Mouse (Mus musculus): ENCODE data around the gene Flywch1. TPM values are rescaled to one million over a fixed set of nuclear protein-coding genes. Genes with fewer than 3 reads are reported as not detected.
A peak's percentile ranks its signal among the peaks of the same experiment; 100 is the strongest.

Flywch1 gene
- polyA plus RNA-seq, 1 experiment, result 21.3 TPM

GRCm38 (mm10) chr17:23740136-23740584 lies 31.2 kb downstream of the Flywch1 start:
- H3K4me1 ChIP-seq (ENCODE audit: control insufficient read depth, insufficient read depth, low read length), result peaks cover 3% of the 10 kb centered on the region; the same call in 1 of the 2 replicates
- TF ChIP-seq POLR2A (IDR thresholded peaks at IDR 0.05; ENCODE audit: borderline replicate concordance, low read depth, low read length) (no peak), CTCF (IDR thresholded peaks at IDR 0.05; ENCODE audit: low read depth, low read length) (no peak)

DNA sequence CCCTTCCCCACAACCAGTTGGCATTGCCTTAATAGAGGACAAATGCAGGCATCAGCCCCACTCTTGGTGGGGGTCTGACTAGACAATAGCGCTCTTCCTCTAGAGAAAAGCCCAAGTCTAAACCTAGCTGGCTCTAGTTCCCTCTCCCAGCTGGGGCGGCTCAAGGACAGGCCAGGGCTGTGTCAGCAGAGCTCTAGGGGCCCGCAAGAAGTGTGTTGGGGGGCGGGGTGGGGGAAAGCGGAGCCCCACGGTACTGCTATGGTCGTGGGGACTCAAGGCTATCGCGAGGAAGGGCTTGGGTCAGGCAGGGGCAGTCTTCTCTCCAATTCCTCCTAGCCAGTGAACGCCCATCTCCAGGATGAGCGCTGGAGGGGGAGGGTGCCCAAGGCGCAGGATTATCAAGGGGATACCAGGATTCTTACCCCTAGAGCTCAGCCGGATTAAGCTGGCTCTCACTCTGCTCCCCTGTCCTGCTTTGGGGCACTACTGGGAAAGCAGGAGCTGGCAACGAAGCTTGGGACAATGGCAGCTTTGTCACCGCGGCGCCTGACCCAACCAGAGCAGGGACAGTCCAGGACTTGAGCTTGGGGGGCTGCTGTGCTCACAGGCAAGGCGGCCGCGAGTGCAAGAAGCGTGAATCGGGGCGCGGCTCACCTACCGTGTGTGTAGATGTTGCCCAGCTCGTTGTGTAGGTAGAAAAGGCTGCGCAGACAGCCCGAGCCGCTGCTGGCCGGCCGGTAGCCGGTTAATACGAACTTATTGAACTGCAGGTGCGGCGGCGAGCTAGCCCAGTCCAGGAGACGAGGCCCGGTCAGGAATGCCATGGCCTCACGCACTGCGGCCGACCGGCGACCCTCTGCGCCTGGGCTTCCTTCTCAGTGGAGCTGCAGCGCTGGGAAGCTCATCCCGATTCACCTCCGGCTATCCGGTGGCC lies 31.9 kb downstream of the Flywch1 start:
- Histone ChIP-seq H3K4me3 (ENCODE audit: insufficient read depth, low read length) (peak overlapping the region; percentile 72), H3K4me1 (ENCODE audit: control insufficient read depth, insufficient read depth, low read length) (peaks cover 3% of the 10 kb centered on the region; the same call in 1 of the 2 replicates), H3K27ac (ENCODE audit: insufficient read depth, low read depth, low read length) (no peak overlapping the region)
- no peak for TF ChIP-seq CTCF (IDR thresholded peaks at IDR 0.05; ENCODE audit: low read depth, low read length)

More at GRCm38 (mm10) chr17:23740136-23740584, 31.2 kb downstream of the Flywch1 start:
- Histone ChIP-seq H3K27ac (ENCODE audit: insufficient read depth, low read depth, low read length) (no peak overlapping the region), H3K4me3 (ENCODE audit: insufficient read depth, low read length) (peak overlapping the region; percentile 72)

DNA sequence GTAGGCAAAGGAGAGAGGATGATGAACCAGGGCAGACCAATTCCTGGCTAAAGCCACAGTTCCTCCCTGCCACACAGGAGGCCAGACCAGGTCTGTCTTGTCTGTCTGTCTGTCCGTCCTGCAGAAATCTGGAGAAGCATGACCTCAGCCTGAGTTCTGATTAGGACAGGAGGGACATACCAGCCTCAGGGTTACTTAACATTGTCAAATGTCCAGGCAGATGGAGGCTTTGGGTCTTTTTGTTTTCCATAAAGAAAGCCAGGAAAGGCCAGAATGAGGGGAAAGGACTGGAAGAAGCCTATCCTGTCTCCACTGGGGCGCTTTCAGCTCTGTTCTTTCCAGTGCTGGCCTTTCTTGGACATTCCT lies 32.6 kb downstream of the Flywch1 start:
- TF ChIP-seq POLR2A (IDR thresholded peaks at IDR 0.05; ENCODE audit: borderline replicate concordance, low read depth, low read length), result no peak
- TF ChIP-seq CTCF (IDR thresholded peaks at IDR 0.05; ENCODE audit: low read depth, low read length), result no peak
- H3K4me1 ChIP-seq (ENCODE audit: control insufficient read depth, insufficient read depth, low read length), result peaks cover 3% of the 10 kb centered on the region; the same call in 1 of the 2 replicates
- no peak overlapping the region for H3K4me3 ChIP-seq (ENCODE audit: insufficient read depth, low read length)
- no peak overlapping the region for H3K27ac ChIP-seq (ENCODE audit: insufficient read depth, low read depth, low read length)

GRCm38 (mm10) chr17:23737493-23738445 lies 33.6 kb downstream of the Flywch1 start:
- peaks cover 3% of the 10 kb centered on the region; the same call in 1 of the 2 replicates for H3K4me1 ChIP-seq (ENCODE audit: control insufficient read depth, insufficient read depth, low read length)
- no peak overlapping the region for H3K4me3 ChIP-seq (ENCODE audit: insufficient read depth, low read length)
- H3K27ac ChIP-seq (ENCODE audit: insufficient read depth, low read depth, low read length), result no peak overlapping the region
- TF ChIP-seq POLR2A (IDR thresholded peaks at IDR 0.05; ENCODE audit: borderline replicate concordance, low read depth, low read length) (no peak), CTCF (IDR thresholded peaks at IDR 0.05; ENCODE audit: low read depth, low read length) (no peak)

GRCm38 (mm10) chr17:23734341-23734740 lies 37.1 kb downstream of the Flywch1 start:
- no peak overlapping the region for H3K4me3 ChIP-seq (ENCODE audit: insufficient read depth, low read length)
- peaks cover 7% of the 10 kb centered on the region for H3K4me1 ChIP-seq (ENCODE audit: control insufficient read depth, insufficient read depth, low read length)
- TF ChIP-seq POLR2A (IDR thresholded peaks at IDR 0.05; ENCODE audit: borderline replicate concordance, low read depth, low read length), result no peak
- TF ChIP-seq CTCF (IDR thresholded peaks at IDR 0.05; ENCODE audit: low read depth, low read length), result no peak
- no peak overlapping the region for H3K27ac ChIP-seq (ENCODE audit: insufficient read depth, low read depth, low read length)

GRCm38 (mm10) chr17:23730441-23730840 lies 41.0 kb downstream of the Flywch1 start:
- peaks cover 15% of the 10 kb centered on the region for H3K4me1 ChIP-seq (ENCODE audit: control insufficient read depth, insufficient read depth, low read length)
- H3K4me3 ChIP-seq (ENCODE audit: insufficient read depth, low read length), result no peak overlapping the region
- no peak overlapping the region for H3K27ac ChIP-seq (ENCODE audit: insufficient read depth, low read depth, low read length)
- no peak for TF ChIP-seq CTCF (IDR thresholded peaks at IDR 0.05; ENCODE audit: low read depth, low read length)
- no peak for TF ChIP-seq POLR2A (IDR thresholded peaks at IDR 0.05; ENCODE audit: borderline replicate concordance, low read depth, low read length)

GRCm38 (mm10) chr17:23726758-23727142 lies 44.7 kb downstream of the Flywch1 start:
- no peak for TF ChIP-seq POLR2A (IDR thresholded peaks at IDR 0.05; ENCODE audit: borderline replicate concordance, low read depth, low read length)
- no peak for TF ChIP-seq CTCF (IDR thresholded peaks at IDR 0.05; ENCODE audit: low read depth, low read length)
- H3K27ac ChIP-seq (ENCODE audit: insufficient read depth, low read depth, low read length), result peak overlapping the region; percentile 86

GRCm38 (mm10) chr17:23725999-23726757 lies 45.2 kb downstream of the Flywch1 start, which contains the start of gene Pkmyt1:
Gene Pkmyt1, plus strand, starts transcription at chr17:23726336.
- TF ChIP-seq CTCF (IDR thresholded peaks at IDR 0.05; ENCODE audit: low read depth, low read length) (no peak), POLR2A (IDR thresholded peaks at IDR 0.05; ENCODE audit: borderline replicate concordance, low read depth, low read length) (no peak)
- Histone ChIP-seq H3K4me3 (ENCODE audit: insufficient read depth, low read length) (peak within 1 kb of the TSS; percentile 73), H3K27ac (ENCODE audit: insufficient read depth, low read depth, low read length) (peak within 1 kb of the TSS; percentile 86), H3K4me1 (ENCODE audit: control insufficient read depth, insufficient read depth, low read length) (peaks cover 19% of the 10 kb centered on the region)

More at GRCm38 (mm10) chr17:23726758-23727142, 44.7 kb downstream of the Flywch1 start:
- H3K4me3 ChIP-seq (ENCODE audit: insufficient read depth, low read length), result peak overlapping the region; percentile 73
- H3K4me1 ChIP-seq (ENCODE audit: control insufficient read depth, insufficient read depth, low read length), result peaks cover 19% of the 10 kb centered on the region

GRCm38 (mm10) chr17:23725477-23725876 lies 45.9 kb downstream of the Flywch1 start:
- Histone ChIP-seq H3K4me3 (ENCODE audit: insufficient read depth, low read length) (peak overlapping the region; percentile 54), H3K27ac (ENCODE audit: insufficient read depth, low read depth, low read length) (peak overlapping the region; percentile 46), H3K4me1 (ENCODE audit: control insufficient read depth, insufficient read depth, low read length) (peaks cover 19% of the 10 kb centered on the region)
- no peak for TF ChIP-seq POLR2A (IDR thresholded peaks at IDR 0.05; ENCODE audit: borderline replicate concordance, low read depth, low read length)
- TF ChIP-seq CTCF (IDR thresholded peaks at IDR 0.05; ENCODE audit: low read depth, low read length), result no peak

All from bone marrow macrophage, adult 2 months (primary cell).